Mouse (Mus musculus) B cell, adult (primary cell): ENCODE data around the gene Olfr715b. TPM values are rescaled to one million over a fixed set of nuclear protein-coding genes. Genes with fewer than 3 reads are reported as not detected.

Source experiments
- total RNA-seq: library from RNA; stranded (reverse); gene quantifications from 4 replicates; pipeline ENCODE4 v1.2.4, GENCODE M21; 2023; ENCODE audit not compliant: inconsistent age

The Olfr715b gene
- not detected in 4 replicates for total RNA-seq

GRCm38 (mm10) chr7:107110269-107110668 is at the start of gene Olfr715b:
Gene Olfr715b (minus strand): TSS chr7:107110369.

DNA sequence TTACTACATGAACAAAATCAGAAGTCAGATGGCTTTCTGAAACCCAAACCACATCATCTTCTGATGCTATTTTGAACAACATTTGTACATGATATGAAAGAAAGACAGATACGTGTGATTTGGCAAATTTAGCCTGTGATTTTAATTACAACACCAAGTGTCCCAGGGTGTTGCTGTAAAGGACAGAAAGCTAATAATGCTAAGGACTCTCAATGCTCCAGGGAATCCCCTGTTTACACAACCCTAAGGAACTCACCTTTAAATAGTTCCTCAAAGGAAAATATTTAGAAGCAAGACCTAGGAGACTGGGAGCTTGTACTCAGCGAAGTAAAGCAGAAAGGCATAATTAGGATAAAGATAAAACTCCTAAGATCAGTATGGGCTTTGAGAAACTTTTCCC is 27.9 kb upstream of the Olfr715b start, which contains the start of gene Olfr716:
TSS of gene Olfr716 (plus strand) at position 301 of the 400 bp plus-strand sequence.

GRCm38 (mm10) chr7:107130983-107131382 is 20.8 kb upstream of the Olfr715b start, which contains the start of gene Olfr715:
Gene Olfr715 (minus strand): TSS chr7:107131083.

DNA sequence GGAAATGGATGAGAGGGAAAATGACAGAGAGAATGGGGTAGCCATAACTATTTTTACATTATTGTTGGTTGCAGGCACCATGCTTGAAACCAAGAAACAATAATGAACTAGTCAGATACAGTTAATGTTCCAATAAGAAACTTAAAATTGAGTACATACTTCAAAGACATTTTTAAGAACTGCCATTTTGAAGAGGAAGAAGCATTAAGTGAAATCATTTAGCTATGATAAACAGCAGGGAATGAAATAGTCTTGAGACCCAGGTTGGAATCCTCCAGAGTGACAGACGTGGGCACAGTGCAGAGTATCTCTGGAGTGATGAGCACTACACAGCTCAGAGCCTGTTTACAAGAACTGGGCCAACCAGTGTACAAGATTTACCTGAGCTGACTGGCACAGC is 17.2 kb downstream of the Olfr715b start, which contains the start of gene Olfr17:
TSS of gene Olfr17 (plus strand) at position 301 of the 400 bp plus-strand sequence.

GRCm38 (mm10) chr7:107070681-107071080 is 39.5 kb downstream of the Olfr715b start, which contains the start of gene Olfr714:
Gene Olfr714 (plus strand): TSS chr7:107070981.

Other genes starting within 250 kb of the Olfr715b start
- not detected in 4 replicates for gene Olfr704, start 247.2 kb downstream of the Olfr715b start, total RNA-seq
- not detected in 4 replicates for gene Olfr705, start 233.5 kb downstream of the Olfr715b start, total RNA-seq
- not detected in 4 replicates for gene Olfr706, start 222.2 kb downstream of the Olfr715b start, total RNA-seq
- not detected in 4 replicates for gene Olfr707, start 209.1 kb downstream of the Olfr715b start, total RNA-seq
- not detected in 4 replicates for gene Olfr1532-ps1, start 202.4 kb downstream of the Olfr715b start, total RNA-seq
- gene Olfr709-ps1, start 178.2 kb downstream of the Olfr715b start, total RNA-seq = 0.12 TPM in 1 of 4 replicates, not detected in the others
- not detected in 4 replicates for gene Olfr710, start 162.1 kb downstream of the Olfr715b start, total RNA-seq
- gene Olfr6, start 146.4 kb downstream of the Olfr715b start, total RNA-seq = not detected in 4 replicates
- not detected in 4 replicates for gene Olfr711, start 134.9 kb downstream of the Olfr715b start, total RNA-seq
- not detected in 4 replicates for gene Olfr2, start 104.3 kb downstream of the Olfr715b start, total RNA-seq
- gene Olfr713, start 79.2 kb downstream of the Olfr715b start, total RNA-seq = not detected in 4 replicates
- not detected in 4 replicates for gene Olfr714, start 39.4 kb downstream of the Olfr715b start, total RNA-seq
- not detected in 4 replicates for gene Olfr17, start 17.1 kb downstream of the Olfr715b start, total RNA-seq
- gene Olfr715, start 20.7 kb upstream of the Olfr715b start, total RNA-seq = not detected in 4 replicates
- gene Olfr716, start 28.0 kb upstream of the Olfr715b start, total RNA-seq = not detected in 4 replicates
- gene Nlrp14, start 56.6 kb upstream of the Olfr715b start, total RNA-seq = not detected in 4 replicates
- gene Rbmxl2, start 99.1 kb upstream of the Olfr715b start, total RNA-seq = not detected in 4 replicates